Mouse (Mus musculus) kidney, adult 10 weeks (tissue): ENCODE measurements around the gene Ppp1r3d. TPM values are rescaled to one million over a fixed set of nuclear protein-coding genes. Genes with fewer than 3 reads are reported as not detected.

Experiments used
- polyA plus RNA-seq: library from polyadenylated mRNA; stranded (reverse); fragments of 350-450 nt; fragmentation: Illumina TruSeq; extraction: RNeasy Lipid Tissue Mini Kit (QIAGEN cat#74804); gene quantifications from one replicate; pipeline ENCODE4 v1.2.3, GENCODE M21; 2014; ENCODE audit warnings: low read depth, low replicate concordance

The Ppp1r3d gene
- polyA plus RNA-seq = 0.97 TPM

GRCm38 (mm10) chr2:178414261-178415149, at the start of gene Ppp1r3d, which contains the start of gene Fam217b:
Gene Ppp1r3d, minus strand, starts transcription at chr2:178414472.
Gene Fam217b, plus strand, starts transcription at chr2:178414524.

GRCm38 (mm10) chr2:178430231-178430630, 16.0 kb upstream of the Ppp1r3d start, which contains the start of gene Cdh26:
Gene Cdh26, plus strand, starts transcription at chr2:178430531.

GRCm38 (mm10) chr2:178407053-178407815, 7.0 kb downstream of the Ppp1r3d start, which contains the start of gene Sycp2:
Gene Sycp2, minus strand, starts transcription at chr2:178407685.

Other genes with a start within 250 kb of the Ppp1r3d start
- gene Sycp2, start 6.8 kb downstream of the Ppp1r3d start, polyA plus RNA-seq = 0.40 TPM
- gene Fam217b, start 52 bp upstream of the Ppp1r3d start, polyA plus RNA-seq = 2.2 TPM
- not detected for gene Cdh26, start 16.1 kb upstream of the Ppp1r3d start, polyA plus RNA-seq